Mouse (Mus musculus): ENCODE measurements around the gene Sept1. TPM values are rescaled to one million over a fixed set of nuclear protein-coding genes. Genes with fewer than 3 reads are reported as not detected.
"Not testable (repeated sequence)": the region's sequence is repeated elsewhere in the genome, so short reads cannot be mapped to it uniquely, and the experiment has no call there.

Sept1 gene
- total RNA-seq, 2 experiments from 2014 or later = 21.7 to 38.6 TPM

DNA sequence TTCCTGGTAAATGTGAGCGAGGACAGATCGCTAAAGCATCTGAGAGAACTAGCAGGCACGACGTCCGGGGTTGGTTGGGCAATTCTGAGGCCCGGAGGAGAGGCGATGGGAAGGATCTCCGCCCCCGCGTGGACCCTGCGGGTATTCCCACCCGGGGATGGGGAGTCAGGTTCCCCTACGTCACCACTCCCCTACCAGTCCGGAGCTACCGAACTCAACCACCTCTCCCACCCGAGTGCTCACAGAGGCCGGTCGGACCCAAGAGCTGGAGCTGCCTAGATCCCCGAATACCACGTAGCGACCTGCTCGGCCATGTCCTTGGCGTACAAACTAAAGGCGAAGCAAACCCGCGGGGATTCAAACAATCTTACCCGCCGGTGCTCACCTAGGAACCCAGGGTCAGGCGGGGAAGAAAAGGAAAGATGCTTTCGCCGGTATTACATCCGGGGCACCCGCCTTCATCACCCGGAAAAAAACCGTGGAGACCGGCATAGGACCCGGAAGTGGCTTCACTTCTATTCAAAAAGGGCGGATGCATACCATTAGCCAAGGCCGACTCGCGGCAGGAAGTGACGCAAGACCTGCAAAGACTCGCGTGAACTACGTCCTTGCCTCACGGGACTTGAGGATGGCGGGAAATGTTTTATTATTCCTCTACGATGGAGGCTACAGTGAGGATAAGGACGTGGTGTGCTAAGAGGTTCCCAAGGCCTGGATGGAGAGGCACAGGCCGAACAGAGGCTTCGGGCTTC, 37.2 kb downstream of the Sept1 start, which contains the start of gene Cd2bp2:
Gene Cd2bp2 (minus strand): TSS at position 507 of the 752 bp plus-strand sequence.
- peak; percentile 95 for ATAC-seq (replicated peaks; ENCODE audit: poor library complexity)

DNA sequence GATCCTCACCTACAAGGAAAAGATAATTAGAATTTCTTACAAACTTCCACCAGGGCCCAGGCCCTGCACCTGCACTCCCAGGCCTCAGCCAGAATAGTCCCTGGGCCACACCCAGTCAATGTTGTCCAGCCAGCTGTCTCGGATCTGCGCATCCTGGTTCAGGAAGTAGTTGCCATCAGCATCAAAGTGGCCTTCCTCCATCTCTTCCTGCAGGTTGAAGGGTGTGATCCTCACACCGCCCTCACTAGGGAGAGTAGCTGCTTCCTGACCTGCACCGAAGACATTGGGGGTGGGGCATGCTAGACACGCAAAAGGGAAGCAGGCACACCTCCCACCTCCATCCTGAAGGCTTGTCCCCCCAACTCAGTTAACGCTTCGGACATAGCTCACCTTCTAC, 38.3 kb downstream of the Sept1 start:
- ATAC-seq (replicated peaks; ENCODE audit: poor library complexity) = no peak

- no peak for ATAC-seq (replicated peaks; ENCODE audit: poor library complexity)
Measured at GRCm38 (mm10) chr7:127194011-127194632, 38.8 kb downstream of the Sept1 start.

- ATAC-seq (replicated peaks; ENCODE audit: poor library complexity) = no peak
Measured at GRCm38 (mm10) chr7:127192989-127193388, 39.9 kb downstream of the Sept1 start.

DNA sequence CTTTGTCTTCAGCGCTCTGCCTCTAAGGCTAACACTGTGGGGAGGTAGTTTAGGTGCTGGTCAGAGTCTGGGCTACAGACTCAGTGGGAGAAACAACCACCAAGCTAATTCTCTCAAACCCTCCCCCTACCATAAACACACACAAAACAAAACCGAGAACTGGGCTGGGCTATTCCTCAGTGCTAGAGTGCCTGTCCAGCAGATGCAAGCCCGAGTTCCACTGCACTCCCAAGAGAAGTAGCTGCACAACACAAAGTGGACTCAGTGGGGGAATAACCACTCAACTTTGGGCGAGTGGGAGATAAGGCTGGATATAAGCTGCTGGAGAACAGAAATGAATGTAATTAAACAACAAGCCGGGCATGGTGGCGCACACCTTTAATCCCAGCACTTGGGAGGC, 42.3 kb downstream of the Sept1 start:
- ATAC-seq (replicated peaks; ENCODE audit: poor library complexity) = no peak

GRCm38 (mm10) chr7:127188305-127189276, 44.3 kb downstream of the Sept1 start:
- ATAC-seq (replicated peaks; ENCODE audit: poor library complexity) = no peak

DNA sequence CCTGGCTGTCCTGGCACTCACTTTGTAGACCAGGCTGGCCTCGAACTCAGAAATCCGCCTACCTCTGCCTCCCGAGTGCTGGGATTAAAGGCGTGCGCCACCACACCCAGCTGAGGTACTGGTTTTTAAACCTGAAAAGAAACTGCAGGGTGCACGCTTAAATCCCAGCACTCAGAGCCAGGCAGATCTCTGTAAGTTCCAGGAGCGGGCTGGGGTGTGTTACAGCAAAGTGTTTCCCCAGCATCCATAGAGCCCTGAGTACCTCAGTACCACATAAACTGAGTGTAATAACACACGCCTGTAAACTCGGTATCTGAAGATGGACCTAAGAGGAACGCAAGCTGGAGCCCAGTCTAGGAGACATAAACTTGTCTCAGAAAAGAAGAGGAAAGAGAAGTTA, 45.6 kb downstream of the Sept1 start:
- no peak for ATAC-seq (replicated peaks; ENCODE audit: poor library complexity)

DNA sequence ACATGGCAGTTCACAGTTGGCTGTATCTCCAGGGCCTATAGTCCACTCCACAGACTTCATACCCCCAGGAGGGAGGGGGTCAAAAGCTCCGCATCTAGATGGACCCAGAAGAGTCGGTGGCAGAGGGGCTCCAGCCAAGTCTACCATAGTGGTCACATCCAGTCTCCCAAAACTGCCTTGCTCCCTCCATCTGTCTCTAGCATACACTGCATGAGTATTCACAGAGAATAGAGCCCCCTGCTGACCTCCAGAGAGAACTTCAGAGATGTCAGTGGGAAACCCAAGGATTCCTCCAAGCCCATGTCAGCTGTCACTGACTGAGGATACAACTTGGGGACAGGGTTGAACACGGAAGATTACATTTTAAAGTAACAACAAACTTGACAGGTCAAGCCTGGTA, 47.3 kb downstream of the Sept1 start:
- ATAC-seq (replicated peaks; ENCODE audit: poor library complexity) = peak; percentile 59

DNA sequence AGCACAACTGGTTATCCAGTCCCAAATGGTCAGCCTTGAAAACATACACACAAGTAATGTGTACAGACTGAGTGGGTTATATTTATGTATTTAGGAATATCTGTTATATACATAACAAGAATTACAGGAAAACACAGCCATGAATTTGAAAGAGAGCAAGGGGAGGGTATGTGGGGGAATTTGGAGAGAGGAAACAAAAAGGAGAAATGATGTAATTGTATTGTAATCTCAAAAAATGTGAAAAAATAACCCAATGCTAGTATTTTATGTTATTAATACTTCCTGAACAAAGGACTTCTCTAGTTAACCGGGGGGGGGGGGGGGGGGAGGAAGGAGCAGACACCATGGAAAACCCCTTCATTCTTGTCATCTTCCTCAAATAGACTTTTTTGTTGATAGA, 48.2 kb downstream of the Sept1 start:
- no peak for ATAC-seq (replicated peaks; ENCODE audit: poor library complexity)

GRCm38 (mm10) chr7:127183828-127184227, 49.1 kb downstream of the Sept1 start:
- peak; percentile 64 for ATAC-seq (replicated peaks; ENCODE audit: poor library complexity)

- ATAC-seq (replicated peaks; ENCODE audit: poor library complexity) = peak; percentile 77
Measured at GRCm38 (mm10) chr7:127183345-127183744, 49.6 kb downstream of the Sept1 start.

DNA sequence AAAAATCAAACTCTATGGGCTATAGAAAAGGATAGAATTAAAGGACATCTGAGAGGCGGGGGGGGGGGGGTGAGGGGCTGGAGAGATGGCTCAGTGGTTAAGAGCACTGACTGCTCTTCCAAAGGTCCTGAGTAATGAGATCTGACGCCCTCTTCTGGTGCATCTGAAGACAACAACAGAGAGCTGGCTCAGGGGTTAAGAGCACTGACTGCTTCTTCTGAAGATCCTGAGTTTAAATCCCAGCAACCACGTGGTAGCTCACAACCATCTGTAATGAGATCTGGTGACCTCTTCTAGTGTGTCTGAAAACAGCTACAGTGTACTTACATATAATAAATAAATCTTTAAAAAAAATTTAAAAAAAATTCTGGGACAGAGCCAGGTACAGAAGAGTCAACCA, 51.2 kb downstream of the Sept1 start:
- not testable (repeated sequence) for ATAC-seq (replicated peaks; ENCODE audit: poor library complexity)

DNA sequence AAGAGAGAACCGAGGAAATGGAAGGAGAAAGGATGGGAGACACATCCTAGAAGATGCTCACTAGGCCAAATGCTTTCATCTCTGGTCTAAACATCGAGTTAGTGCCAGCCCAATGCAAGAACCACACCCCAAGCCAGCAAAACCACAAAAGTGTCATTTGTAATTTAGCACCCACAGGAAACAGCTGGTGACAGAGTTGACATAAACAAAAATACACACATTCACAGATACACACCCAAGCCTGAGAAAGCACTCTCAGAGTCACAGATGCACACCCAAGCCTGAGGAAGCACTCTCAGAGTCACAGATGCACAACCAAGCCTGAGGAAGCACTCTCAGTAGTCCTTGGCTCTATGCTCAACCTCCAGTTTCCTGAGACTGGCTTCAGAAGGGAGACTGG, 52.1 kb downstream of the Sept1 start:
- ATAC-seq (replicated peaks; ENCODE audit: poor library complexity) = peak; percentile 22; the same call in 1 of the 2 replicates

DNA sequence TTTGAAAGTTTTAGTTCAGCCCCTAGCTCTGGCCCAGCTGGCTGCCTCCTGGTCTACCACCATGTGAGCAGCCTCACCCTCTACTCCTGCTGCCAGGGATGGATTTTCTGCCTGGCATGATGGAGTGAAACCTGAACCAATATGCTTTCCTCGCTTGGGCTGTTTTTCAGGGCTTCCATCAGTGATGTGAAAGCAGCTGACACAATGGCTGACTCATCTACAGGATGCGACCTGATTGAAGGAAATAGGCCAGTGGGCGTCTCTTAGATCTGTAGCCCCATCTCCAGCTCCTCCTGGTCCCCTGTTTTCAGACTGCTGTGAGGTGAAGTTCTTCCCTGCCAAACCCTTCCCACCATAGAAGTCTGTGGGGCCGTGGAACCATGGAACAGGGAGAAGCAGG, 56.0 kb downstream of the Sept1 start:
- no peak for ATAC-seq (replicated peaks; ENCODE audit: poor library complexity)

GRCm38 (mm10) chr7:127166501-127166900, 66.4 kb downstream of the Sept1 start:
- no peak for ATAC-seq (replicated peaks; ENCODE audit: poor library complexity)

GRCm38 (mm10) chr7:127165607-127166493, 67.1 kb downstream of the Sept1 start:
- 0 out of 2 replicates have a peak, but pooled peaks have one; percentile 26 for ATAC-seq (replicated peaks; ENCODE audit: poor library complexity)

Measured in megakaryocyte progenitor cell, adult 5-6 weeks (primary cell).